Mouse (Mus musculus) MN1 (cell line): ENCODE data around the gene Itga9.

Experiments
- DNase-seq: peaks from one replicate; pipeline ENCODE4 v3.0.0-alpha.2; 2016; ENCODE audit warnings: low spot score

The Itga9 gene

GRCm38 (mm10) chr9:118822581-118822980 lies 216.1 kb downstream of the Itga9 start:
- DNase-seq, result no peak

- DNase-seq, result no peak
These were observed 224.6 kb downstream of the Itga9 start for GRCm38 (mm10) chr9:118831080-118831479.

DNA sequence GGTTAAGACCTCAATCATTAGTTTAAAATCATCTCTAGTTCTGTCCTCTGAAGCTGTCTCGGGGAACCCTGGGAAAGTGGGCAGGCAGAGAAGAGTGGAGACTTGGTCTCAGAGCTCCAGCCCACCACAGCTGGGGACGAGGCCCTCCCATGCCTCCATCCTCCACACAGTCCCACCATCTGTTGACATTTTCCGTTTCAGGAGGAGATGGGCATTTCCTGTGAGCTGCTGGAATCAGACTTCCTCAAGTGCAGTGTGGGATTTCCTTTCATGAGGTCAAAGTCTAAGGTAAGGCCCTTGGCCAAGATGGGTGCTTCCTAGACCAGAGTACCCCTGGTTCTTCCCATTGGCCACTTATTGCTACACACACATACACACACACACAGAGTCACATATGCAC lies 226.0 kb downstream of the Itga9 start:
- no peak for DNase-seq

GRCm38 (mm10) chr9:118833413-118833812 lies 226.9 kb downstream of the Itga9 start:
- no peak for DNase-seq

DNA sequence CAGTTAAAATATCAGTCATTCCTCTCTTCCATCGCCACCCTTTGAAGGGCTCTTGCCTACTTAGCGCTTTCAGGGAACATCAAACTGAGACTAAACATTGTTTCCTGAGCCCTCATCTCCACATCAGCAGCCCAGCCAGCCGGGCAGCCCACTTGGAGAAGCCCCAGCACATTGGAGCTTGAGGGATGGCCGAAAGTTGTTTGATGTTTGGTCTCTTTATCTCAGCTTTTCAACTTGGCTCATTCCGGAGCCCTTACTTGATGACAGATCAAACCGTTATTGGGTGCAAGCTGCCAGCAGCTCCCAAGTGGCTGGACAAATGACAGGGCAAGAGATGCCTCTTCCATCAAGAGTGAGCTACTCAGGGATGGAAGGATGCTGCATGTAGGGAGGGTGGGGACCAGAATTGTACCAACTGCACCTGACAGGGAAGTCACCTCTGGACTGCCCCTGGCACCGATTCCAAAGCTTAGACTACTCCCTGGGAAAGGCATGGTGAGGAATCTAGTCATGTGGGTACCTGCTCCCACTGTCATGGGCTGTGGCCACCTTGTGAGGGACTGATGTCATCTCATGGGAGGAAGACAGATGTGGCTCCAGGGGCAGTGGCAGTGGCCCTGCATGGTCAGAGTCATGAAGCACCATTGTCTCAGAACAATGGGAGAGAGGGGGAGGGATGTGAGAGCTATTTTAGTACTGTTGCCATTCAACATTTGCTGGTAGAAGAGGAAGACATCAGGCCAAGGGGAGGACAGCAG lies 232.6 kb downstream of the Itga9 start:
- DNase-seq, result no peak

DNA sequence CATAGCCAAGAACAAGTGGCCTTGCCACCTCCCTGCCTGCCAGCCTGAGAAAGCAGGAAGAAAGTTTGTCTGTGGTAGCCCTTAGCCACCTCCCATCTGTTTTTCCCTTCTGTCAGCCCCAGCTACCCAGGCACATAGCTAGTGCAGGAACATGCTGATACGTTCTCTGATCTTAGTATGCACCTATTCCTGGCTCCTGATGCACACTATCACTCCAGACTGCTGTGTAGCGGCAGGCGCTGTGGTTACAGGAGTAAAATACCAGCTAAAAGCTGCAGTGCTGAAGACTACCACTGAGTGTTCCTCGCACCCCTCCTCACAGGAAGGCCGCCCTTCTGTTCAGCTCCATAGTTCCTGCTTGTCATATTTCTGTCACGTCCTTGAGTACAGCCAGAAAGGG lies 234.8 kb downstream of the Itga9 start:
- no peak for DNase-seq

DNA sequence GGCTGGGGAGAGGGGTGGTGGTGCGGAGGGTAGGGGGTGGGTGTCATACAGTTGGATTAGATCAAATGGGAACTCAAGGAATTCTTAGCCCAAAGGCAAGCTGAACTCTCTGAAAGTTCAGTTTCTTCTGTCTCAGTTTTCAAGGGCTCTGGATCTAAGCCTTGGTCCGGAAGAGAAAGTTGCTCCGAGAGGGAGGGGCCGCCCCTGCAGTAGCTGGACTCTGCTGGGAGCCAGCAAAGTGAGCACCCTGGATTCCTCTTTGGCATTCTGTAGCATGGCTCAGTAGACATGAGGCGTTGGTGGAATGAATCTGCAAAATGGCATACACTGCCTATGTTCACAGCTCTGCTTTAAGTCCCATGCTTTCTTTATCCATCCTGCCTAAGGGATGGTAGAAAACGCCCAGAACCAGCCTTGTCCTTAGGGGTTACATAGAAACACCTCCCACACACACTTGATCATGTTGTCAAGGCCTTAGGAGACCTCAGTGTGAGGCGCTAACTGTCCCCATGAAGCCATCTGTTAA lies 235.5 kb downstream of the Itga9 start:
- no peak for DNase-seq

- DNase-seq, result no peak
These were observed 237.2 kb downstream of the Itga9 start for GRCm38 (mm10) chr9:118843711-118844110.

DNA sequence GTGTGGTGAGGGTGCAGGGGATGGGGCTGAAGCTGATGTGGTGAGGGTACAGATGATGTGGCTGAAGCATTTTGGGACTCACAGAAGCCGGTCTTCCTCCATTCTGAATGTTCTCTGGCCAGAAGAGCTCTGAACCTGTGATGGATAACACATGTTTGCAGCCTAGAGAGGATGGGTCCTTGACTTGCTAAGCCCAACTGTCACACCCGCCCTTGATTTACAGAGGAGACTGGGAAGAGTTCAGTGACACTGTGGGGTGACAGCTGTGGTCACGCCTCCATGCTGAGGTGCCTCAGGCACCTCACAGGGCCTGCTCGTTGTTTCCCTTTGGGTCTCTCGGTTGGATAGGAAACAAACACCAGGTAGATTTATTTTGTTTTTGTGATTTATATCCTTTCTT lies 238.5 kb downstream of the Itga9 start:
- no peak for DNase-seq

GRCm38 (mm10) chr9:118846766-118847165 lies 240.3 kb downstream of the Itga9 start:
- DNase-seq, result no peak

DNA sequence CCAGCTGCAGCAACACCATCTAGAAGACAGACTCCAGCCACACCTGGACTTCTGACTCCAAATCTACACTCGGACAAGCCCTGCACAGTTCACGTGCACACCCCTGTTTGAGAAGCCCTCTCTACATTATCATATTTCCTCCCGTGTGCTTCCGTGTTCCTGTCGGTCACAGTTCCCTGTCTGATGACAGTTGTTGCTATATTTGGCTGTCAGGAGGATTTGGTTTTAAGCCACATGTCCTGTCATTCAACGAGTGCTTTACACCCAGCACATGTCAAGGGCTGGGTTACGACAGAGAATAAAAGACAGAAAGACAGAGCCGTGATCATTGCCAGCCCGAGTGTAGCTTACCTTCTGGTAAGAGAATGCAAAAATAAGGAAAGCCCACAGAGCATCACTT lies 250.2 kb downstream of the Itga9 start:
- DNase-seq, result no peak

GRCm38 (mm10) chr9:118860613-118861141 lies 254.2 kb downstream of the Itga9 start:
- no peak for DNase-seq

- no peak for DNase-seq
These were observed 255.7 kb downstream of the Itga9 start for GRCm38 (mm10) chr9:118862214-118862613.

GRCm38 (mm10) chr9:118862852-118863260 lies 256.4 kb downstream of the Itga9 start:
- no peak for DNase-seq

GRCm38 (mm10) chr9:118863528-118863927 lies 257.0 kb downstream of the Itga9 start:
- no peak for DNase-seq

DNA sequence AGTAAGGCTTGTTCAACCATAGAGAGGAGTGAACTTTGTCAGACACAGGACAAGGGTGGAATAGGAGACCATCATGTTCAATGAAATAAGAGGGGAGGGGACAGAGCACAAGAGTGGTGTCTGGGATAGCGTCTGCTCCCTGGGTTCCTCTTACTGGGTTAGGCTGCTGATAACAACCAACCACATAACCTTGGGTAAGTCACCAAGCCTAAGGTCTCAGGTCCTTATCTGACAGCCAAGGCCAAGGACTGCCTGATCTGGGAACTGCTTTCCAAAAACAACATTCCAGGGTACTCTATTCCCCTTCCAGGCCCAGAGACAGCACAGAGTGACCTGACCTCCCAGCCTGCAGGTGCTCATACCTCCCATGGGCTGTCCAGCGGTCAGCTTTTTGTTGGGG lies 260.5 kb downstream of the Itga9 start:
- DNase-seq, result no peak

DNA sequence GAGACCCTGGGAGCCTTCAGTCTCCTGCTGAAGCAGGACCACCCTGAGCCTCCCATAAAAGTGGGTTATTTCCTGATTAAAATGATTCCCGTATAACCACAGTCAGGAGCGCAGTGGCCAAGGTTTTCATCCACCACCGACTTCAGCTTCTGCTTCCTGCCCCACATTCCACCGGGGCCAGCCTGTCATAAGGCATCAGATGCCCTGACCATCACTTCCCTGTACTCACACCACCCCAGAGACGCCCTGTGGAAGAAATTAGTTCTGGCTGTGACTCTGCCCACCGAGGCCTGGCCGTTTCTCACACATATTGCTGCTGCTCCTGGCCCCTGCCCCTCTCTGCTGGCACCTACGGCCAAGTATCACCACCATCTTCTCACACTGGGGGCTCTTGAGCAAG lies 261.4 kb downstream of the Itga9 start:
- no peak for DNase-seq

GRCm38 (mm10) chr9:118871089-118871488 lies 264.6 kb downstream of the Itga9 start:
- DNase-seq, result no peak

DNA sequence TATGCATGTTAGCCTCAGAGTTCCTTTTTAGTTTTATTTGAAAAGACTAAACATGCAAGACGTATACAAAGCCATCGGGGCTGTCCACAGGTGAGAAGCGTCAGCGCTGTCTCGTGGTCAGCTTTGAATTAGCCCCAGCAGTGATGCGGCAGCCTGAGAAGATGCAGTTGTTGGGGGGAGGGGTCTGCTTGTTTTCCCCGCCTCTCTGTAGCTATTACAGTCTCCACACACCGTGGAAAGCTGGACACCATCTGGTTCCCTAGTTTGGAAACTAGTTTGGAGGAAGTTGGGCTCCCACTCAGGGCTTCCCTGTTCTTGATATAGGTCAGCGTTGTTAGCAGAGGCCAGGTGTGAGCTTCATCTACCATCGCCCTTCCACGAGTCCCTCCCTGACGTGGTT lies 266.5 kb downstream of the Itga9 start:
- no peak for DNase-seq

DNA sequence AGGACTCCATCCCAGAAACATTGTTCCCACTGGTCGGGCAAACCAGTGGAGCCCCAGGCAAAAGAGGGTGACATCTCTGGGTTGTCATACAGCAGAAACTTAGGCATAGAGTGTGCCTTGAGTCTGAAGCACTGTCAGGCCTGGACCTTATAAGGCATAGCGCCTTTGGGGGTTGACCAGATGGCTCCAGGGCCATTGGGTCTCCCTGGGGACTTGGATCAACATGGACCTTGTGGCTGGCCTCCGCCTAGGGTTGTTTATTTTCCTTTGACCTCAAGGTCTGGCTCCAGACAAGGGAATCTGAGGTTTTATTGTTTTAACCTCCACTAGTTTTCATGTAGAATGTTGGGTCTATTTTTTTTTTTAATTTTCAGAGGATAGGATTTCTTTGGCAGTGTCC lies 267.1 kb downstream of the Itga9 start:
- no peak for DNase-seq

DNA sequence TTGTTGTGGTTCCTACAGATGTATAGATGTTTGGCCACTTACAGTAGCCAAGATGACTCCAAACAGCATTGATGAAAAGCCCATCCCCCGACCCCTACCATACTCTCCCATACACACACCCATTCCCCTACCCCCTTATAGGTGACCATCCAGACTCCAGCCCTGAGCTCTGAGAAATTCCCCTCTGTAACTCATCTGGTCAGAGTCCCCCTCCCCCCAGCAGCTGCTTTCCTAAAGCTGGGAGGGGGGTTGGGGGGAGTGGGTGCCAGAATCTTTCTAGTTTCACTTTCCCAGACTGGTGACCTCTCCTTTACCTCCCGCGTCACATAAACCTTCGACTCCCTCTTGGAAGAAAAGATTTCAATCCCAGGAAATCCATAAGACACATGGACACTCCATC lies 269.2 kb downstream of the Itga9 start:
- DNase-seq, result no peak

- no peak for DNase-seq
These were observed 270.4 kb downstream of the Itga9 start for GRCm38 (mm10) chr9:118876902-118877301.

- DNase-seq, result no peak
These were observed 271.0 kb downstream of the Itga9 start for GRCm38 (mm10) chr9:118877365-118878008.
